In the genomic region with DNA sequence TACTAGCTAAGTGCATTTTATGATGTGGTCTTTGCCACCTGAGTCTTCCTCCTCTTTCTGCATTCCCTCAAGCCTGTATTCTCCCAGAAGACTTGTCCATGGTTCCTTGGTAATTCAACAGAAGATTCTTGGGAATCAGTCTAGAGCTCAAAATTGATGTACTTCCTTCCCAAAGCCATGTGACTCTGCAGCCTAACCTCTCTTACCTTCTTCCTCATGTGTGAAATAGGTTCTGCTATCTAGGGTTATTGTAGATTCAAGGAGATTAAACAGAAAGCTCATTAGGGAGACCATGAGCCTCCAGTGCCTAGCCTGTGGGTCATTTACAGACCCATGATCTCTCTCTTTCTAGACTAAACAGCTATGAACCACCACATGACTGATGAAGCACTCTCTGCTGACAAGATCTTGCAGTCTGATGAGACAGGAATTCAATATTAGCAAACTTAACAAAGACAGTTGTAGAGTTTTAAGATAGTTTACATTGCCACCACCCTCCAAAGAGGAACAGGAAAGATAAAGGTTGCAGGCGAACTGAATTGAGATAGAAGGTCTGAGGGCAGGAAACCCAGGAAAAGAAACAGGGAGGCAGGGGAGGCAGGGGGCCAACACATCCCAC, we compare ENCODE assay signal across 23 mouse cellular contexts. TPM values are rescaled to one million over a fixed set of nuclear protein-coding genes. Genes with fewer than 3 reads are reported as not detected.
"Had no signal": no experiment of that assay in that cellular context is flagged by ENCODE, and none has a peak within 500 bp of the region (broad histone marks: within the 10 kb centered on the region; RNA-seq: fewer than 3 reads in every experiment).

No protein-coding gene starts in this region.

- H3K27me3 ChIP-seq: lung, embryonic 15.5 days; megakaryocyte, embryonic 14.5 days; midbrain, embryonic 13.5 days; midbrain, embryonic 15.5 days; neural tube, embryonic 12.5 days had no signal

- H3K4me1 ChIP-seq: lung, embryonic 15.5 days; midbrain, embryonic 13.5 days; neural tube, embryonic 12.5 days had no signal

- H3K4me2 ChIP-seq: lung, embryonic 15.5 days; midbrain, embryonic 13.5 days; midbrain, embryonic 15.5 days; neural tube, embryonic 12.5 days had no signal

- ATAC-seq: lung, postnatal 0 days; midbrain, embryonic 13.5 days; midbrain, embryonic 15.5 days had no signal

- H3K4me3 ChIP-seq: lung, embryonic 15.5 days; megakaryocyte, embryonic 14.5 days; midbrain, embryonic 13.5 days; midbrain, embryonic 15.5 days; neural tube, embryonic 12.5 days had no signal

- H3K36me3 ChIP-seq: lung, embryonic 15.5 days; midbrain, embryonic 15.5 days; neural tube, embryonic 12.5 days had no signal

- H3K9me3 ChIP-seq: lung, embryonic 15.5 days; megakaryocyte, embryonic 14.5 days; midbrain, embryonic 13.5 days; midbrain, embryonic 15.5 days; neural tube, embryonic 12.5 days had no signal

- H3K9ac ChIP-seq: lung, embryonic 15.5 days; midbrain, embryonic 13.5 days; midbrain, embryonic 15.5 days; neural tube, embryonic 12.5 days had no signal

- DNase-seq: lung, adult 2 months; lung, postnatal 14 days; lung, postnatal 36 days; right cerebral cortex, postnatal 14 days; right cerebral cortex, postnatal 4 days; spleen, adult 18-20 months; thymus, adult 18-20 months; thymus, postnatal 14 days; thymus, postnatal 36 days had no signal

- H3K27ac ChIP-seq: lung, embryonic 15.5 days; macrophage; midbrain, embryonic 13.5 days; midbrain, embryonic 15.5 days; neural tube, embryonic 12.5 days had no signal

RNA-seq across cellular contexts. Expression of gene Clrn2, which starts 27.0 kb away (rescaled TPM):
- polyA plus RNA-seq: liver, embryonic 16.5 days; lung, adult 2 months; lung, embryonic 15.5 days; lung, postnatal 0 days; macrophage; midbrain, embryonic 13.5 days; midbrain, postnatal 0 days; neural tube, embryonic 12.5 days; neural tube, embryonic 14.5 days; small intestine, adult 2 months; stomach, embryonic 14.5 days; stomach, embryonic 16.5 days; thymus, postnatal 0 days had no signal
